Mouse (Mus musculus) embryonic fibroblast, embryonic 13.5 days (primary cell): ENCODE measurements around the gene Trpv4.
A peak's percentile ranks its signal among the peaks of the same experiment; 100 is the strongest.

Source experiments
- CTCF ChIP-seq: IDR thresholded peaks from 2 replicates; pipeline ENCODE4 v1.5.1; 2011; ENCODE audit warnings: mild to moderate bottlenecking, control low read depth, low read length, moderate library complexity, borderline replicate concordance; ENCODE audit not compliant: insufficient read depth
- POLR2A ChIP-seq: IDR thresholded peaks from 2 replicates; pipeline ENCODE4 v1.6.1; 2011; ENCODE audit warnings: low read depth, mild to moderate bottlenecking, control low read depth, low read length, moderate library complexity

DNA sequence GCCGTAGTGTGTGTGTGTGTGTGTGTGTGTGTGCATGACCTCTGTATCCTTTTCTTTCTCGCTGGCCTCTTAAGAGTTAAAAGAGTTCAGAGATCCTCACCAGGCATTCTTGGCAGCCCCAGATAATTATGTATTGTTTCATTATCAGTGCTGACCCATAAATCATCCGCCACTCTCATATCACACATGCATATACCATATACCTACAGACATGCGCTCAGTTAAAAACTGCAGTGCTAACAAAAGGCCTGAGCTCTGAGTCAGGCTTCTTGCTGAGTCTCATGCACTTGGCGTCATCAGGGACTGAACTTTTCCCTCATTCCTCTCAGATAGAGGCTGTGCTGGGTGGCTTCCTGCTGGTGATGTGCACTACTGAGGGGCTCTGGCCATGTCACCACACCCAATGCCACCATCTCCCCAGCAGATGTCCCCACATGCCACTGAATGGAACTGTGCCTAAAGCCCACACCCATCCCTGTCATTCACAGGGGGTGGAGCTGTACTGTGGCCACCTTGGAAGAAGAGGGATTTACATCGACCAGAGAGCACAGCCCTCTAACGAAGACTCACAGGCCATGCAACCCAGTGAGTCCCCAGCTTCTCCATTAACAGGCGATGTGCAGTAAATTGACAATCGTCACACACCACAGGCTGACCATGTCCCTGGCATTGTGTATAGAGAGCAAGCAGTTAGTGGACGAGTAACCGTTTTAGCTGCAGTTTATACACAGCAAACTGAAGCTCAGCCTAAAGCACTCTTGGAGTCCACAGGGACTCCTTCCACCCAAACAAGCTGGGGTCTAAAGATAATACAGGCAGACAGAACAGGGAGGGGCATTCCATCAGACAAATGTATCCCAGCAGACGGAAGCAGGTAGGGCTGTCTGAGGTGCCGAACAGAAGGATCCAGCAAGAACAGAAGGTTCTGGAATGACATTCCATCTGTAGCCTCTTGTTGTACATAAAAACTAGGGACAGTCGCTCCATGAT lies 44.5 kb upstream of the Trpv4 start:
- peak; percentile 57; the same call in 1 of the 2 replicates for TF ChIP-seq CTCF
- TF ChIP-seq POLR2A, result no peak
